Mouse (Mus musculus): ENCODE results near the gene Gm10961.

Gene Gm10961

DNA sequence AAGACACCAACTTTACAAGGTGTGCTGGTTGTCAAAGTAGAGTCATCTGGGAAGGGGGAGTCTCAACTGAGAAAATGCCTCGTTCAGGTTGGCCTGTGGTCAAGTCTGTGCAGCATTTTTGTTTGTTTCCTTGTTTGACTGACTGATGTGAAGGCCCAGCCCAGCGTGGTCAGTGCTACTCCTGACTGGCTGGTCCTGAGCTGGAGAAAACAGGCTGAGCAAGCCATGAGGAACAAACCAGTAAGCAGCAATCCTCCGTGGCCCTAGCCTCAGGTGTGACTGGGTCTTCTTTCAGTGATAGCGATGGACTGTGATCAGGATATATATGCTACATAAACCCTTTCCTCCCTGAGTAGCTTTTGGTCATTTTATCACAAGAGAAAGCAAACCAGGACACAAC, 25.8 kb downstream of the Gm10961 start:
- no peak for DNase-seq (ENCODE audit: low read depth, low spot score)

DNA sequence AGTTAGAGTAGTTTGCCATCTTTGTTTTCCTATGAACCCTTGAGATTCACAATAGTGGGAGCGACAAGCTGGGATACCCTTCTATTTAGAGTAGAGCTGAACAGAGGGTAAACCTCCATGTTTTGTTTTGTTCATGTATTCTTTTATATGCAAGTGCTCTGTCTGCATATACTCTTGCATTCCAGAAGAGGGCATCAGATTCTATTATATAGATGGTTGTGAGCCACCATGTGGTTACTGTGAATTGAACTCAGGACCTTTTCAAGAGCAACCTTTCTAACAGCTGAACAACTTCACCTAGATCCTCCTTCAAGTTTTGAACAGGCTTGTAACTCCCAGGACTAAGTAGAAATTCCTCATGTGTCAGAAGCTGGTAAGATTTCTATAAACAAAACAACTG, 27.9 kb downstream of the Gm10961 start:
- DNase-seq (ENCODE audit: low read depth, low spot score), result no peak

DNA sequence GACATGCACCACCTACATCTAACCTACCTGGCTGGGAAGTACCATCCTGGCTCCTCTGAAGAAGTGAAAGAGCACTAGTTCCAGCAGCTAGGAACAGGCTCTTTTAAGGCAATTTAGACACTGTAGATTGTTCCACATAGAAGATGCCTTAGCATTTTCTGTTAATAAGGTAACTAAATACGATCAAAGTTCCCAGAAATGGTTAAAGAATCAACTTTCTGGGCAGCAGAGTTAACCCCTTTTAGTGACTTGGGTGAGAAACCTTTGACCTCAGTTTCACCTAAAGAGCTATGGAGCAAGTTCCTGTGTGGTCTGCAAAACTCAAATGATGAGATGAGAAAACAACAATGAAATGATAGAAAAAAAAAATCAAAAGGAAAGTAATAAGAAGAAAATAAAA, 33.5 kb downstream of the Gm10961 start:
- no peak for DNase-seq (ENCODE audit: low read depth, low spot score)

DNA sequence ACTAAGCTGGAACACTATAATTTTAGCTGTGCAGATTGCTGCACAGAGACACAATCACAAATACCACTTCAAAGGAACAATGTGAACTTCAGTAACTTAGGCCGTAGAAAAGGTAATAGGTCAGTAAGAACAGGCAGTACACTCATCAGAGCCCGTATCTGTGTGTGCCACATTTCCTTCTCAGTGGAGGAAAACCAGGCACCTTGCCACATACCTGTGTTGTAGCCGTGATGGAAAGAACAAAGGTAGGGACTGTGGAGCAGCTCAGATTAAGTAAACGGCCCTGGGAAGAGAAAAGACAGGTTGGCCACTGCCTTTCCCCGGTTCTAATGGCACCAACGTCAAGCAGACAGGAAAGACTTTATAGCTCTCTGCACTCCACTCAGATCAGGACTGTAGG, 36.3 kb downstream of the Gm10961 start:
- DNase-seq (ENCODE audit: low read depth, low spot score), result no peak

DNA sequence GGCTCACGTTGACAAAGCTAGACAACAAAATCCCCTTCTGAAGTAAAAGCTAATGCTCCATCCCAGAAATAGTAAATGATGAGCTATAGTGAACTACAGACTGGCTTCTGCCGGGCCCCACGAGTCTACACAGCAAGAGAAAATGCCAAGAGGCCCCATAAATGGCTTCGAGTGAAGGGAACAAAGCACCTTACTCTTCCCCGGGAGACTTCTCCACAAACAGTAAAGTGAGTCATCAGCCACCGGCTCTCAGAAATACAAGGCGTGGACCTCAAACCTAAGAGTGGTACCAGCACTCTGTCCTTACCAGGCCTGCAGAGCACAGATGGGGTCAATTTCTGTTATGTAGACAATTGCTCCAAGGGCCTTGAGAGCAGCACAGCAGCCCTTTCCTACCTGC, 37.7 kb downstream of the Gm10961 start:
- no peak for DNase-seq (ENCODE audit: low read depth, low spot score)

DNA sequence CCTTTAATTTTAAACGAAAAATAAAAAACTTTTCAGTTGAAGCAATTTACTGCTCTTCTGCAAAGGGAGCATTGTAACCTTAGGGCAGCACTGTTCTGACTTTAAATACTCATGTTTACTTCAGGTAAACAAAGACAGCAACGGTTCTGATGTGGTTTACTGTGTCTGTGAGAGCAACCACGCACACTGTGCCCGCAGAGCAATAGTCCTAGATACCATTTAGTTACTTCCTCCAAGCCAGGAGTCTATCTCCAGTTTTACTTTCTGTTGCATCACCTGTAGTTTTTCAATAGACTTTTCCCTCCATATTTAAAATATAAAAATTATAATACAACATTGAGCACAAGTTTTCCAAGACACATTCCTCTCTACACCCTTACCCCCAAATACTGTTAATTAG, 39.4 kb downstream of the Gm10961 start:
- DNase-seq (ENCODE audit: low read depth, low spot score), result no peak

DNA sequence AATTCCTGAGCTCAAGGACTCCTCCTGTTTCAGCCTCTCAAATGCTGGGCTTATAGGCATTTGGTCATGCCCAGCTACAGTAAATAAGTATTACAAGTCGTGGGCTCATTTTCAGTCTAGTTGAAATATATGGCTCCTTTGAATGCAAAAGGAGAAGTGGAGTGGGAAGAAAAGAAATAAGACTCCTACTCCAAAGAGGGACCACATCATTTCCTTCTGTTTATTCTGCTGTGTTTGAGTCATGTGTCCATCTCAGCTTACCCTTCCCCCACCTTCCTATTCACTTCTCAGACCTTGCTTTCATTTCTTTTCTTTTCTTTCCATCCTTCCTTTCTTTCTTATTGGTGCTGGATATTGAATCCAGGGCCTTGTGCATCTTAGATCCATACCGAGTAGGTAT, 40.4 kb downstream of the Gm10961 start:
- no peak for DNase-seq (ENCODE audit: low read depth, low spot score)

DNA sequence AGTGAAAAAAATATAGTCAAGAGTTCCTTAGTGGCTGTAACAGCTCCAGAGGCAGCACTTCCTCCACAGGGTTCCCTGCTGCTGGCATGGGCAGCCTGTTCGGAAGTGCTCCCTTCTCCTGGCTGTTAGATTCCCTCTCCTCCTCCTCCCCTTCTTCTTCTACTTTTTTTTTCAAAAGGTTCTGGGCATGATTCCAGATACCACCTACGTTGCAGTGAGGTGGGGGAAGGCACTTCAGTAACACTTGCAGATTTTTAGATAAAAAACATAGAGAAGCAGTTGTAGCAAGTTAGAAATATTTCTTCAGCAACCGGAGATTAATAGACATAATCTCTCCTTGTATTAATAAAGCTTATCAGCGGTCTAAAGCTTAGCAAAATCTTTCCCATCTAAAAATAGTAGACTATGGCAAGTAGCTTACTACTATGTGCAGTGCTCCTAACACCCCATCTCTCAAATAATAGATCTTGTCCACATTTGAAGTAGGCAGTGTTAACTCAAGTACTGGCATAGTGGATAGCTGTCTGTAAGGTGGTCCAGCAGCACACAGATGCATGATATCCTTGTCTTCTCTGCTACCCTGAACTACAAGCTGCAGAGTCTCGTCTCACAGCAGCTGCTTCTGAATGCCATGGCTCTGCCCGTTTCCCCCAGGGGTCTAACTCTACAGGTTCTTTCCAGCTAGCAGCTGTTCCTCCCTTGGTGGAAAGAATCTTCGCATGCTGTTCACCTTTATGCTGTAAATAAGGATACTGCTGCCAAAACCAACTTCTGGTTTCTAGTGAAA, 49.9 kb downstream of the Gm10961 start:
- DNase-seq (ENCODE audit: low read depth, low spot score), result no peak

All from WW6 (cell line).